Mouse (Mus musculus) layer of hippocampus, adult 18-20 months (tissue): ENCODE measurements at regions not wholly inside any gene's neighbourhood (a gene's known extent, or its start where the extent isn't known, plus 50 kb on each side); places are given as distances from the start of the nearest gene placed in this dataset.
A peak's percentile ranks its signal among the peaks of the same experiment; 100 is the strongest.

Experiments
- DNase-seq, 2 experiments: peaks; one replicate each; pipeline ENCODE4 v3.0.0; 2022; ENCODE audit warnings: low spot score in 2 of 2

DNA sequence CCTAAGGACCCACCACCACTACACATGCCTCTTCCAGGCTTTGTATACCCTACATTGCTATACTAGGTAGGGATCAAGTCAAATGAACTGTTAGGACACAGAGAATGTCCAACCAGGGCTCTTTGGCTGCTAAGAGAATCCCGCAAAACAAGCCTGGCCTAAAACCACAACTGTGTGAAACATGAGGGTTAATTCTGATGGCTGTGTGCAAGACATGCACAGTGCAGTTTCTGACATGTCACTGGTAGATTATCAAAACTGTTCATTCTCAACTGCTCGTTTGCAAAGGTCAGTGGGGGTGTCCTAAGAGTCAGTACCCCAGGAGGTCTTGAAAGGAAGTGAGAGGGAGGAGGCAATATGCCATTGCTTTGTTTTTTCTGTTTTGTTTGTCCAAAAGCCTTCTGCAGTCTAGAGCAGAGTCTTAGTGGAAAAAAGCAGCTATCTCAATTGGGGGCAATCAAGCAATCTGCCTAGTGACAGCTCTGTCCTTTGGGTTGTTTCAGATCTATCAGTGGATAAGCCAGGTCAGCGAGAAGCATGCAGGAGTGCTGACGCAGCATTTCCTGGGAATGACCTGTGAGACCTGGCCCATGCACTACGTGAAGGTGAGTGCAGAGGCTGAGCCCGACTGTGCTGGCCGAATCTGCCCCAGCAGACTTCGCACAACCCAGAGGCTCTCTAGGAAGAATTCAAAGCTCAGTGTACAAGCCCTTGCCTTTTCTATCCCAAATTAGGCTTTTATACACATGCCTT is 151.3 kb upstream of the 4933402D24Rik start:
- no peak for DNase-seq

DNA sequence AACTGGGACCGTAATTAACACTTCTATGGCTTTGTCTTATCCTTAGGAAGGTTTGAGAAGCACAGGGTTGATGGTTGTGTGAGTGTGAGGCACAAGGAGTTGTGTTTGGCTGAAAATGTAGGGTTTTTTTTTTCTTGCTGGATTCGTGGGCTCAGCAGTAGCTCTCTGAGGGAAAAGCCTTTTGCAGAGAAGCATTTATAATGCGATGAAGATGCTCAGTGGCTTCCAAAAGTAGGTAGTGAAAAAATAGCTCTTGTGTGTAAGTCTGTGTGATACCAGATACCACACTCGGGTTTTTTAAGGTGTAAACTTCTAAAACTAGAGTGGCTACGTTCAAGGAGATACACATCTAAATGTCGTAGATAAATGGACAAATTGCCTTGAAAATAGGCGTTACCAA is 149.1 kb upstream of the 4933402D24Rik start:
- DNase-seq = no peak

GRCm38 (mm10) chr1:63916907-63917650 is 148.0 kb upstream of the 4933402D24Rik start:
- no peak for DNase-seq

GRCm38 (mm10) chr1:63910765-63911164 is 141.7 kb upstream of the 4933402D24Rik start:
- DNase-seq = no peak

GRCm38 (mm10) chr1:63909191-63909590 is 140.1 kb upstream of the 4933402D24Rik start:
- no peak for DNase-seq

- DNase-seq = no peak
Observed at GRCm38 (mm10) chr1:63903620-63904019, 134.6 kb upstream of the 4933402D24Rik start.

DNA sequence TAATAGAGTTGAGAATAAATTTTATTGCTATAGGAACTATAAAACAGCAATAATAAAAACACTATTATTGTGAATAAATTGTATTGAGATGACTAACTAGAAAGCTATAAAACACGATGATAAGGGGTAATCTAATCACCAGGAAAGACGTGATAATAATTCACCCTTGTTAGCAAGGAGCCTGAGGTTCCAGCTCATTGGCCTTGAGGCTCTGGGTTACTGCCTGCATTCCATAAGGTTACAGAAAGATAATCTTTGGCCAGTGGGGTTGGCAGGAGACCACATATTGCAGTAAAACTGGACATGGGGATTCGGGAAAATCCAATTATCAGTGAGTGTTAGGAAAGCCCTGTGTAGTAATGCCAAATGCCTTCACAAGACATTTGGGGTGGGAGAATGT is 134.1 kb upstream of the 4933402D24Rik start:
- DNase-seq = no peak

GRCm38 (mm10) chr1:63902391-63902790 is 133.3 kb upstream of the 4933402D24Rik start:
- DNase-seq = no peak

DNA sequence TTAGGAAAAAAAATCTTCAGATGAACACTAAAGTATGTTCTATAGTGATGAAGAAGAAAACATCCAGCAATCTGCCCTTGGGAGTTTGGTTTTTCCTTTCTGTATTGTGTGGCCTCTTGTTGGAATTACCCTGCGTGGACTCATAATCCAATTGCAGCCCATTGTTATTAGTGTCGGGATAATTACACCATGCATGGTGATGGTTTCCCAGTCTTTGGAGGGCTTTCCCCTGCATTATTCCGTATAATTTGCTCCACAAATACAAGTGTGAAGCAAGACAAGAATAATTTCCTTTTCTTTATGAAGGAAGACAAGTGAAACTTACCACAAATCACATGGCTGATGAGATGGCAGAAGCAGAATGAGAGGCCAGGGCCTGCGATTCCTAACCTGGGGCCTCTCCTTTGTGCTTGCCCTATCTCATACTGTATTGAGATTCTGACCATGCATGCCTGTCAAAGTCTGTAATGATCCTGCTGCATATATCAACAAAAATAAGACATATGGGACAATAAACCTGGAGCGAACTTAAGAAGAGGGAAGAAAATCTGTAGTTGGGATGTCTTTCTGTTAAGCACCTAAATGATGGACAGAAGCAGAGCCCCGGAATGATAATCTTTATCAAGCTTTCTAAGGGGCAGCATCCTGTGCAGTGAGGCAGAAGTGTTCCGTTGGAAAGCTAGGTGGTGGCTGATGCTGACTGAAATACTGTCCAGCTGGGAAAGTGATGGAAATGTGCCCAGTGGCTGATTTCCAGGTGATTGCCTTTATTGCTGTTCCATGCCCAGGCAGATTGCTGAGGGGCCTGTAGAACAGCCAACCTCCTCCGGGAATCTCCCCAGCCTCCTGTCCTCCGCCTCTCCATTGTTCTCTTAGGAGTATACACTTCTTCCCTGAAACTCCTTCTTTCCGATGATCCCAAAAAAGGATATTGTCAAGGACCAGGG is 130.8 kb upstream of the 4933402D24Rik start:
- no peak for DNase-seq

DNA sequence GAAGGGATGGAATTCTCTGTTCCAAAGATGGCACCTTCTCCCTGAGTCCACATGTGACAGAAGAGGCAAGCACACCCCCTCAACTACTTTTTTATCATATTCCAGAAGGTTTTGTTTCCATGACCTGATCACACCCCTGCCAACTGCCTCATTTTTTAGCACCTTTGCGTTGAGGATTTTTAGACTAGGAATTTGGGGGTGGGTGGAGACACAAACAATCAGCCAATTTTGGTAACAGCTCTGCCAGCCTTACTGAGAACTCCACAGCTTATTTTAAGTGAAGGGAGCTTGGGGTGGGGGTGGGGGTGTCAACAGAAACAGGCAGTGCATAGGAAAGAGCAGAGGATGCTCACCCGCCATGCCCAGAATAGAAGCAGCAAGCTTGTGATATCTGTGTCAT is 129.7 kb upstream of the 4933402D24Rik start:
- DNase-seq = no peak

GRCm38 (mm10) chr1:63897556-63897955 is 128.5 kb upstream of the 4933402D24Rik start:
- no peak for DNase-seq

DNA sequence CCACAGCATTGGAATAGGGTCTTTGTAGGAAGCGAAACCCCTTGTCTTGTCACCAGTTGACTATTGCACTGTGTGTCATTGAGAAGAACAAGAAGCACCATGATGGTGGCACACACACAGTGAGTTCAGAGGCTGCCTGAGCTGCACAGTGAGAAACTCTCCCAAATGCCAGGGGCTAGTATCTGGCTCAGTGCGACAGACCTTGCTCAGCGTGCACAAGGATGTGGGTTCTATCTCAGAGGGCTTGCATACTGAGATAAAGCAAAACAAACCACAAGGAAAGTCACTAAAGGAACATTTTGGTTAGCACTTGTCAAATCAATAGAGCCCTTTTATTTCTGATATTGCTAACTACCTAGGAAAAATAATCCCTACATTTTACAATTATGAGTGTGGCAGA is 110.5 kb upstream of the 4933402D24Rik start:
- DNase-seq = no peak

DNA sequence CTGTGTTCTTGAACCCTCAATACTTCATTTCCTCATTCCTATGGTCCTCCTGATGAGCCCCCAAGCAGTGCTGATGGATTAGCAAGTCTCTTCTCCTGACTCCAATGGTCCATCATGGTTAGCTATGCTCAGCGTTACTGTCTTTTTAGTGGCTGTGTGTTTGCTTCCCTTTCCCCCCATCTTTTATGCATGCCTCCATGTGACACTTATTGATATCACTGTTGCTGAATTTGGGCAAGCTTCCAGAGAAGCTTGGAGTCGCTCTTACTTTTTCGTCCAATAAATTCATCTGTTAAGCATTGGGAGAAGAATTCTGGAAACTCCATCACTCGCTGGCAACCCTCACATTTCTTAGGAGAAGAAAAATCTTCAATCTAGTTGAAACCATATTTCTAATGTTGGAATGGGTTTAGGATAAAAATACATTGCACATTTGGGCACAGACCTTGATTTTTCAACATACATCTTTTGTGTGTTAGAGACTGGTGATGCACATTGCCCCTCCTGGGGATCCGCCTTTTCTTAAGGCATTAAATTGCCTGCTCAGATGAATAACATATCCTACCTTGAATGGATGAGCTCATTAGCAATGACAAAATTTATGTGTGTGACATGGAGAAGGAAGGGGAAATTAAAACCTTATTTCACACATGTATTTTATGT is 107.7 kb upstream of the 4933402D24Rik start:
- DNase-seq = no peak

GRCm38 (mm10) chr1:63875297-63875962 is 106.4 kb upstream of the 4933402D24Rik start:
- no peak for DNase-seq

DNA sequence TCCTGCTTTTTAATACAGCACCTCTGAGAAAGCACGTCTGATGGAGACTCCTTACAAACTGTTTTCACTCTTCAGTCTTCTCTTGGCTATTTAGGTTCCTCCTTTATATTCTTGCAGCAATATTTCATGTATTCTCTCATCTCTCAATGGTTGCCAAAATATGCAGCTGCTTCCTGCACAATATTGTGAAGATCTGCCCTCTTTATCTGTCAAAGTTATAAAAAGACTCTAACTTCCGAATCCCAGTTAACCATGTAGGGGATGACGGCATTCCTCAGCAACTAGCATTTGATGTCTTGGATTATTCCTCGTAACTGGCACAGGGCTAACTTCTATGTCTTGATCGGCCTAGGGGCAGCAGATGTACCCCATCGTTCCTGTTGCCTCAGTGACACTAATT is 102.8 kb upstream of the 4933402D24Rik start:
- DNase-seq = no peak

- peak in 1 of 2 experiments; percentile 10 for DNase-seq
Observed at GRCm38 (mm10) chr1:63869342-63869741, 100.3 kb upstream of the 4933402D24Rik start.

DNA sequence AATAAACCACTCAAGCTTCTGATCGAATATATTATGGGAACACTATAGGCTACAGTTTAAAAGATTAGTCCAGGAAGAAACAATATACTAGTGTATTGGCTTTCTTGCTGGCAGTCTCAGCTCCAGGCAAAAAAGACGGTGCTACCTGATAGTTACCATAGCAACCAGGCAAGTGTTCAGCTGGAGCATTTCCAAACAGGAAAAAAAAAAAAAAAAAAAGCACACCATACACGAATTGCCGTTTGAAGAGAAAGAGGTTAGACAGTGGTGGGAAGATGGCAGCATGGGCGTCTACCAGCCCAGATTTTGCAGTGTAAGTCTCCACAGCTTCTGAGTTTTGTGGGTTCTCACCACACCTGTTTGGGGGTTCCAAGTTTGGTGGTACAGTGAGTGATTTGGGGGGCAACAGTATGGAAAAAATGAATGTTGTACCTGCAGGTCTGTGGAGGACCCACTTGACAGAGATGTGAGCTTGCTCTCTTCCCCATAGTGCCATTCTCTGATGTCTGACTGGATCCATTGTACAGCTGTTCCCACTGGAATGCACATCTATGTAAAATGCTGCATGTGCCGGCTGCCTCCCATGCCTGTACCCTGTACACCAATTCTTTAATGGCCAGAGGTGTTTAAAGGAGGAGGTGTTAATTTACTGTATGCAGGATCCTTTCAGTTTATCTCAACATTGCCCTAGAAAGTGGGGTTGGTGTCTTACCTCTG is 89.0 kb upstream of the 4933402D24Rik start:
- no peak for DNase-seq

GRCm38 (mm10) chr1:63857468-63857867 is 88.4 kb upstream of the 4933402D24Rik start:
- no peak for DNase-seq

GRCm38 (mm10) chr1:63856366-63856765 is 87.3 kb upstream of the 4933402D24Rik start:
- DNase-seq = no peak

DNA sequence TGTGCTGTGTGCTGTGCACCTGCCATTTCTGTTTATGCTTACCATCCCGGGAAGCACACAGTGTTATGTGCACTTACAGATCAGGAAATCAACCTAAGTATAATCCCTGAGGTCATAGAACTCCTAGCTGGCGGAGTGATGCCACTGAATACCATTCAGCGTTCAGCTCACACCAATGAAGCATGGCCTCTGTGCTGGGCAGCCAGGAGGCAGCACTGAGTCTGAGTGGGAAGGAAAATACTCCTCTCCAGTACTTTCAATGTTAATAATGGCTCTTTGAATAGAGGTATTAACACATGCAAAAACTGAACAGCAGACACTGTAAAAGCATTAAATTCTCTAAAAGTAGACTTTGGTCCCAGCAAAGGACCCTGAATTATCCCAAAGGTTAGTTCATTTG is 85.7 kb upstream of the 4933402D24Rik start:
- DNase-seq = no peak
